Mouse (Mus musculus): Measurements from ENCODE around the gene Sult2a7. TPM values are rescaled to one million over a fixed set of nuclear protein-coding genes. Genes with fewer than 3 reads are reported as not detected.

Gene Sult2a7
- polyA plus RNA-seq (2012; rRNA removed) (not detected in 2 replicates), polyA plus RNA-seq (2014; fragmentation: Nextera tagmentation; extraction: Ambion mirVana) (not detected in 2 replicates)

DNA sequence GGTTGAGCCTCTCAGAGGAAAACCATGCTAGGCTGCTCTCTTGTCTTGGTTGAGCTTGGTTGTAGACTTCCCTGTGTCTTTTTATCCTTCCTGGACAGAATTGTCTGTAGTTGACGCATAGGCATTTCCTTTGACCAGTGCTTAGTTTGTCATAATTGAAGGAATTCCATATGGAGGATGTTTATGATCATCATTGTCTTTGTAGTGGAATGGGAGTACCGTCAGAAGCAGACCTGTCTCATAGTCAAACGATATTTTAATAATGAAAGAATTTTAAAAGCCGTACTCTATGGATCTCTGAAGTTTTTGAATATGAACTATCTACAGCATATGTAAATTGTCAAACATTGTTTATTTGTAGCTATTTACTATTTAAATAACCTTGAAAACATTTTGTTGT lies at the start of gene Sult2a7:
TSS of gene Sult2a7 (minus strand) at position 101 of the 400 bp plus-strand sequence.
- Histone ChIP-seq H3K9ac (replicated peaks) (no peak within 1 kb of the TSS), H3K4me2 (ENCODE audit: low read depth) (no peak within 1 kb of the TSS), H3K4me1 (replicated peaks; ENCODE audit: control insufficient read depth in 2 of 2, insufficient read depth in 2 of 2, low read length in 1 of 2) (no peaks in the 10 kb centered on the region), H3K9me3 (ENCODE audit: control insufficient read depth, low read length) (no peaks in the 10 kb centered on the region; the same call in 1 of the 2 replicates), H3K27ac (no peak within 1 kb of the TSS), H3K4me3 (ENCODE audit: insufficient read depth in 1 of 2, low read depth in 2 of 2, low read length in 2 of 2) (no peak within 1 kb of the TSS), H3K36me3 (replicated peaks; ENCODE audit: control insufficient read depth, insufficient read depth, low read depth) (no peaks in the 10 kb centered on the region), H3K27me3 (ENCODE audit: control insufficient read depth, insufficient read depth, low read length) (no peaks in the 10 kb centered on the region)
- ATAC-seq (ENCODE audit: insufficient read depth): no peak
- DNase-seq (ENCODE audit: low read depth in 3 of 3, low spot score in 3 of 3): no peak
- WGBS (ENCODE audit: insufficient replicate concordance): 67% methylated on average over 4 of the region's 4 CpGs
- TF ChIP-seq EP300 (IDR thresholded peaks at IDR 0.05; ENCODE audit: low read depth) (no peak), CTCF (IDR thresholded peaks at IDR 0.05; ENCODE audit: low read depth) (no peak)

DNA sequence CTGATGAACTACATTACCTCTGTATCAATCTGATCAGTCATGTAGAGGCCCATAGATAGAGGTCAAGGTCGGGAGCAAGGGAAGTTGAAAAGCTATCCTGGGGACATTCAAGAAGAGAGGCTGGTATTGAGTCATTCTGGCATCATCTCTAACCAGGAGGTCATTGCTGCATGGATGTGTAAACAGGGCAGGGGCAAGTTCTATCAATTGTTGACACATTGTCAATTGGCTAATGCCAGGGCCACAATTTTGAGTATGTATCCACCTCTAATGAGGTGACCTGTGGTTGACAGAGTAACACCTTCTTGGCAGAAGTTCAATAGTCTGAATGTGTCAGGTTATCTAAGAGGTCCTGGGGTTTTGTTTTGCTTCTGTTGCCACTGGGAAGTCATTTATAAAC lies 31.2 kb upstream of the Sult2a7 start:
- 46% methylated on average over 1 of the region's 1 CpGs for WGBS (ENCODE audit: insufficient replicate concordance)
- peak; percentile 83 for ATAC-seq (ENCODE audit: insufficient read depth)
- no peak overlapping the region for H3K27ac ChIP-seq

DNA sequence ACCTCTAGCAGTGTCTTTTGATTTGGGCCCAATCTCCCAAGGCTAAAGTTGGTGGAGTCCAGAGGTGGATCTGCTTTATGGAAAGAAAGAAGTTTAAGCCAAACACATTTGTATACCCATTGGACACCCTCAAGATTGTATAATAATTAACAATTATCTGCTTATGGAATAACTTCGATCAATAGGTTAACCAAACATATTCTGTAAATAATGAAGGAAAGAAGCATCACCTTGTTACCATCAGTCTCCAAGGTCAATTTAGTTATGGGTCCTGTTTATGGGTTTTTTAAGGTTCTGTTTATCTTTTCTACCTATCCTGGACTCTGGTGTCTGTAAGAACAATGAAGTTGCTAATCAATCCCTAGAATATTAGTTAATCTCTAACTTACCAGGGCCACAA lies 28.6 kb upstream of the Sult2a7 start:
- no peak for DNase-seq (ENCODE audit: low read depth in 3 of 3, low spot score in 3 of 3)

More for the DNA sequence above, 31.2 kb upstream of the Sult2a7 start:
- no peak for TF ChIP-seq EP300 (IDR thresholded peaks at IDR 0.05; ENCODE audit: low read depth)
- TF ChIP-seq CTCF (IDR thresholded peaks at IDR 0.05; ENCODE audit: low read depth): no peak
- H3K4me1 ChIP-seq (replicated peaks; ENCODE audit: control insufficient read depth in 2 of 2, insufficient read depth in 2 of 2, low read length in 1 of 2): no peaks in the 10 kb centered on the region; a peak in 1 of 4 replicates
- H3K27me3 ChIP-seq (ENCODE audit: control insufficient read depth, insufficient read depth, low read length): no peaks in the 10 kb centered on the region
- DNase-seq (ENCODE audit: low read depth in 3 of 3, low spot score in 3 of 3): peak in 2 of 3 experiments; percentile 2 to 9
- H3K9me3 ChIP-seq (ENCODE audit: control insufficient read depth, low read length): no peaks in the 10 kb centered on the region
- H3K36me3 ChIP-seq (replicated peaks; ENCODE audit: control insufficient read depth, insufficient read depth, low read depth): no peaks in the 10 kb centered on the region
- H3K4me3 ChIP-seq (ENCODE audit: insufficient read depth in 1 of 2, low read depth in 2 of 2, low read length in 2 of 2): no peak overlapping the region
- no peak overlapping the region for H3K4me2 ChIP-seq (ENCODE audit: low read depth)
- no peak overlapping the region for H3K9ac ChIP-seq (replicated peaks)

DNA sequence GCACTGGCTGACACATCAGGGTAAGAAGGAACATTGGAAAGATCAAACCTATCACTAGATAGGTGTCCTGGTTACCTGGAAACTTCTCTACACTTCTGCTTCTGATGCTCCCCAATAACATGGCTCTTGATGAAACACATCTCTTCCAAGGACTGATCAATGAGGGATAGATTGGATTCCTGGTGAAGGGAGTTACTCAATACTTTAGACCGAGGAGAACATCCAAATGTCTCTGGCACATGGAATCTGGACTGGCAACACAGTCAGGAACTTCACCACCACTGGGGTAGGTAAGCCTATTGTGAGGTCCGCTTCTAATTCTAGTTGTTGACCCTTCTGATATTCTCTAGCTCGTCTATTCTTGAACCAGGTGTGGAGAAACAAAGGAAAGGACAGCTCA lies 24.3 kb upstream of the Sult2a7 start:
- no peak for TF ChIP-seq CTCF (IDR thresholded peaks at IDR 0.05; ENCODE audit: low read depth)
- TF ChIP-seq EP300 (IDR thresholded peaks at IDR 0.05; ENCODE audit: low read depth): no peak
- Histone ChIP-seq H3K9me3 (ENCODE audit: control insufficient read depth, low read length) (no peaks in the 10 kb centered on the region), H3K27ac (no peak overlapping the region), H3K4me3 (ENCODE audit: insufficient read depth in 1 of 2, low read depth in 2 of 2, low read length in 2 of 2) (no peak overlapping the region), H3K9ac (replicated peaks) (no peak overlapping the region), H3K4me2 (ENCODE audit: low read depth) (no peak overlapping the region), H3K36me3 (replicated peaks; ENCODE audit: control insufficient read depth, insufficient read depth, low read depth) (no peaks in the 10 kb centered on the region), H3K27me3 (ENCODE audit: control insufficient read depth, insufficient read depth, low read length) (no peaks in the 10 kb centered on the region), H3K4me1 (replicated peaks; ENCODE audit: control insufficient read depth in 2 of 2, insufficient read depth in 2 of 2, low read length in 1 of 2) (no peaks in the 10 kb centered on the region)
- DNase-seq (ENCODE audit: low read depth in 3 of 3, low spot score in 3 of 3) (no peak), ATAC-seq (ENCODE audit: insufficient read depth) (no peak)
- WGBS (ENCODE audit: insufficient replicate concordance): 38% methylated on average over 3 of the region's 3 CpGs

More for the DNA sequence above, 28.6 kb upstream of the Sult2a7 start:
- Histone ChIP-seq H3K9me3 (ENCODE audit: control insufficient read depth, low read length) (no peaks in the 10 kb centered on the region), H3K27me3 (ENCODE audit: control insufficient read depth, insufficient read depth, low read length) (no peaks in the 10 kb centered on the region), H3K4me3 (ENCODE audit: insufficient read depth in 1 of 2, low read depth in 2 of 2, low read length in 2 of 2) (no peak overlapping the region), H3K4me2 (ENCODE audit: low read depth) (no peak overlapping the region), H3K4me1 (replicated peaks; ENCODE audit: control insufficient read depth in 2 of 2, insufficient read depth in 2 of 2, low read length in 1 of 2) (no peaks in the 10 kb centered on the region; a peak in 1 of 4 replicates), H3K36me3 (replicated peaks; ENCODE audit: control insufficient read depth, insufficient read depth, low read depth) (no peaks in the 10 kb centered on the region), H3K9ac (replicated peaks) (no peak overlapping the region), H3K27ac (no peak overlapping the region)
- no peak for ATAC-seq (ENCODE audit: insufficient read depth)
- WGBS (ENCODE audit: insufficient replicate concordance): 47% methylated on average over 1 of the region's 1 CpGs
- TF ChIP-seq EP300 (IDR thresholded peaks at IDR 0.05; ENCODE audit: low read depth): no peak
- no peak for TF ChIP-seq CTCF (IDR thresholded peaks at IDR 0.05; ENCODE audit: low read depth)

DNA sequence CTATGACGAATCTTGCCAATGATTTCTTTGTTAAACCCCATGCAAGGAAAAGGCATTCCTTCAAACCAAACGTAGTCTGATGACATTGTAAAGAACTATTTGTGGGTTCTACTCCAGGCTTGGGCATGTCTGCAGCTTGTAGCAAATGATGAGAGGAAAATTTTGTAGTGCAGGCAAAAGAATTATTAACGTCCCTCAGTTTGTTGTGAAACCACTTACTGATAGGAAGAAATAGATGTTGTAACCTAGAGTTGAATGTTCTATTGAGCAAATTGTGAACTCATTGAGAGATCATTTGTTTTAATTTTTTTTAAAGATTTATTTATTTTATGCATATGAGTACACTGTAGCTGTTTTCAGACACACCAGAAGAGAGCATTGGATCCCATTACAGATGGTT lies 1.1 kb downstream of the Sult2a7 start:
- Histone ChIP-seq H3K9ac (replicated peaks) (no peak overlapping the region), H3K4me1 (replicated peaks; ENCODE audit: control insufficient read depth in 2 of 2, insufficient read depth in 2 of 2, low read length in 1 of 2) (no peaks in the 10 kb centered on the region), H3K9me3 (ENCODE audit: control insufficient read depth, low read length) (no peaks in the 10 kb centered on the region; the same call in 1 of the 2 replicates), H3K27me3 (ENCODE audit: control insufficient read depth, insufficient read depth, low read length) (no peaks in the 10 kb centered on the region), H3K4me3 (ENCODE audit: insufficient read depth in 1 of 2, low read depth in 2 of 2, low read length in 2 of 2) (no peak overlapping the region), H3K4me2 (ENCODE audit: low read depth) (no peak overlapping the region), H3K36me3 (replicated peaks; ENCODE audit: control insufficient read depth, insufficient read depth, low read depth) (no peaks in the 10 kb centered on the region), H3K27ac (no peak overlapping the region)
- no peak for ATAC-seq (ENCODE audit: insufficient read depth)
- TF ChIP-seq EP300 (IDR thresholded peaks at IDR 0.05; ENCODE audit: low read depth) (no peak), CTCF (IDR thresholded peaks at IDR 0.05; ENCODE audit: low read depth) (no peak)
- 52% methylated on average over 3 of the region's 3 CpGs for WGBS (ENCODE audit: insufficient replicate concordance)
- DNase-seq (ENCODE audit: low read depth in 3 of 3, low spot score in 3 of 3): no peak
